Mouse (Mus musculus) bone marrow macrophage, adult 2 months (primary cell): ENCODE measurements around the gene Abat.

Source experiments
- CTCF ChIP-seq: IDR thresholded peaks from 2 replicates; pipeline ENCODE4 v1.5.1; 2012; ENCODE audit warnings: low read depth, mild to moderate bottlenecking, low read length, moderate library complexity
- POLR2A ChIP-seq: IDR thresholded peaks from 2 replicates; pipeline ENCODE4 v1.6.1; 2012; ENCODE audit warnings: mild to moderate bottlenecking, low read depth, low read length, borderline replicate concordance

GRCm38 (mm10) chr16:8530018-8530417 lies 16.8 kb downstream of the Abat start:
- TF ChIP-seq CTCF: no peak
- no peak for TF ChIP-seq POLR2A
